Mouse (Mus musculus): ENCODE measurements around the gene Mettl8. TPM values are rescaled to one million over a fixed set of nuclear protein-coding genes. Genes with fewer than 3 reads are reported as not detected.
A peak's percentile ranks its signal among the peaks of the same experiment; 100 is the strongest.

Gene Mettl8
- polyA plus RNA-seq, 1 experiment from 2014 or later = 12.5 TPM

DNA sequence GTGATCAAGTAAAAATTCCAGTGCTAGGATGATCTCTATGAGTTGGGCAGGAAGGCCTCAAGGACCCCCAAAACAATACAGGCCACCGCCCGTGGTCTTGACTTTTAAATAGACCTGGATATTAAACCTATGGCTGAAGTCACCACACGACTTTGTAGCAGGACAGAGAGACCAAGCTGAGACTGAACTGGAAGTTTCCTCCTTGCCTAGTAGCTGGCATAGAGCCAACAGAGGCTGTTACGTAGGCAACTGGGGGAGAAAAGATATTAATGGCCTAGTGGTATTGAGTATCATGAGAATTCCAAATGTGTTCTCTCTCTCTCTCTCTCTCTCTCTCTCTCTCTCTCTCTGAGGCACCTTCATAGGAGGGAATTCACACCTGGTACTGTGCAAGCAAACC, 51.0 kb downstream of the Mettl8 start:
- no peak overlapping the region for H3K4me3 ChIP-seq
- no peaks in the 10 kb centered on the region for H3K9me3 ChIP-seq
- WGBS = 72% methylated on average over 4 of the region's 4 CpGs
- H3K4me2 ChIP-seq = no peak overlapping the region
- H3K36me3 ChIP-seq = no peaks in the 10 kb centered on the region
- no peak overlapping the region for H3K27ac ChIP-seq (replicated peaks)
- no peak overlapping the region for H3K9ac ChIP-seq
- no peaks in the 10 kb centered on the region for H3K27me3 ChIP-seq
- no peak for ATAC-seq (ENCODE audit: low FRiP score, low read depth)
- H3K4me1 ChIP-seq (replicated peaks) = no peaks in the 10 kb centered on the region

DNA sequence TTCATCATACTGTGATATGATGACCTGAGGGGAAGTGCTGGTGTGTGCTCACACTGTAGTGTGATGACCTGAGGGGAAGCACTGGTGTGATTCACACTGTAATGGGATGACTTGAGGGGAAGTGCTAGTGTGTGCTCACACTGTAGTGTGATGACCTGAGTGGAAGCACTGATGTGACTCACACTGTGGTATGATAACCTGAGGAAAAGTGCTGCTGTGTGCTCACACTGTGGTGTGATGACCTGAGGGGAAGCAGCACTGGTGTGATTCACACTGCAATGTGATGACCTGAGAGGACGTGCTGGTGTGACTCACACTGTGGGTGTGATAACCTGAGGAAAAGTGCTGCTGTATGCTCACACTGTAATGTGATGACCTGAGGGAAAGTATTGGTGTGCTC, 52.9 kb downstream of the Mettl8 start:
- no peak overlapping the region for H3K9ac ChIP-seq
- no peaks in the 10 kb centered on the region for H3K9me3 ChIP-seq
- 84% methylated on average over 1 of the region's 1 CpGs for WGBS
- no peaks in the 10 kb centered on the region for H3K36me3 ChIP-seq
- H3K27me3 ChIP-seq = no peaks in the 10 kb centered on the region
- no peak overlapping the region for H3K4me2 ChIP-seq
- ATAC-seq (ENCODE audit: low FRiP score, low read depth) = no peak
- H3K4me3 ChIP-seq = no peak overlapping the region
- no peaks in the 10 kb centered on the region for H3K4me1 ChIP-seq (replicated peaks)
- no peak overlapping the region for H3K27ac ChIP-seq (replicated peaks)

DNA sequence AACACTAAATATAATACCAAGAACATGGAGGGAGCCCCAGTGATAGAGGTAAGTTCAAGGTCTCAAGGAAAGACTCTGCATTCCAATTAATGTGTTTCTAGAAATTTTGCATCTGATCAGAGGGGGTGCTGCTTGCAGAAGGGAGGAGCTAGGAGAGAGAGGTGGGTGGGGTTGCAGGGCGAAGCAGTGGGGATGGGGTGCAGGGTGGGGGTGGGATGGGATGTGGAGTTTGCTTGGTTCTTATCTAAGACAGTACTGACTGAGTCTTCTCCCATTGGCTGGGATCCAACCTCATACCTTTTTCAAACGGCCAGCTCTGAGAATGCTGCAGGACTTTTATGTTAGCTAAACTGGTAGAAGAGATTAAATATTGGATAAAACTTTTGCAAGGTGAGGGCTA, 56.6 kb downstream of the Mettl8 start:
- WGBS = 79% methylated on average over 2 of the region's 2 CpGs
- Histone ChIP-seq H3K9ac (no peak overlapping the region), H3K27ac (replicated peaks) (no peak overlapping the region), H3K4me2 (no peak overlapping the region), H3K27me3 (no peaks in the 10 kb centered on the region), H3K9me3 (no peaks in the 10 kb centered on the region), H3K36me3 (no peaks in the 10 kb centered on the region), H3K4me1 (replicated peaks) (no peaks in the 10 kb centered on the region), H3K4me3 (no peak overlapping the region)
- no peak for ATAC-seq (ENCODE audit: low FRiP score, low read depth)

DNA sequence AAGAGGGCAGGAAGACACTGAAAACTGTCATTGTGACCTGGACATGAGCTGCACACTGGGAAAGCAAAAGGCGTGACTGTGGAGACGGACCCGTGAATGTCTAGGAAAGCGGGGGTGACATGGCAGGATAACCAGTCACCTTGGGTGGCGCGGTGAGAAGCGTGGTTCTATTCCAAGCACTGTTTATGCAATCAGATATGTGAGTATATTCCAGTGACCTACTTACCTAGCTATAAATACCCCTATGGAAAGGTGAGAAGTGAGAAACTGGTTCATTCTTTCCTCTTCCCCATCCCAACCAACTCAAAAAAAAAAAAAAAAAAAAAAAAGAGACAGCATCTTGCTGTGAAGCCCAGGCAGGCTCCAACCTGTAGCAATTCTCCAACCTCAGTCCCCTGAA, 58.9 kb downstream of the Mettl8 start:
- Histone ChIP-seq H3K4me2 (no peak overlapping the region), H3K27ac (replicated peaks) (no peak overlapping the region), H3K4me3 (no peak overlapping the region), H3K27me3 (no peaks in the 10 kb centered on the region), H3K9ac (no peak overlapping the region), H3K36me3 (no peaks in the 10 kb centered on the region), H3K4me1 (replicated peaks) (no peaks in the 10 kb centered on the region), H3K9me3 (no peaks in the 10 kb centered on the region)
- no peak for ATAC-seq (ENCODE audit: low FRiP score, low read depth)
- WGBS = 97% methylated on average over 7 of the region's 7 CpGs

DNA sequence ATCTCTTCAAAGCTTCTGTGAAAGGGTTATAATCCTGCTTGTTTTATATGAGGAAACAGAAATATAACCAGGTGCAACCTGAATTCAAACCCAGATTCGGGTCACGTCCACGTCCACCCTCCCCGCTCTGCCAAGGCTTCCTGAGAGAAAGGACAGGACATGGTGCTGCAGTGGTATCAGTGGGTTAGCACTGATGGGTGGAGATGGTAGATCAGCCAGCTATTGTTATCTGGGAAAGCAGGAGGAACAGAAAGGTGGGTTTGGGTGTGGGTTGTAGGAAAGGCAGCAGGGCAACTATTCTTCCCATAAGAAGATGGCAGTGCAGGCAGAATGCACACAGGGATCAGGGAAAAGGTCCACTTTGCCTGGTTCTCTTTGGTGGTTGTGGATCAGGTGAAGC, 59.5 kb downstream of the Mettl8 start:
- Histone ChIP-seq H3K9me3 (no peaks in the 10 kb centered on the region), H3K27ac (replicated peaks) (no peak overlapping the region), H3K9ac (no peak overlapping the region), H3K4me1 (replicated peaks) (no peaks in the 10 kb centered on the region), H3K4me3 (no peak overlapping the region), H3K4me2 (no peak overlapping the region), H3K27me3 (no peaks in the 10 kb centered on the region), H3K36me3 (no peaks in the 10 kb centered on the region)
- WGBS = over 99% methylated on average over 4 of the region's 4 CpGs
- ATAC-seq (ENCODE audit: low FRiP score, low read depth) = no peak

DNA sequence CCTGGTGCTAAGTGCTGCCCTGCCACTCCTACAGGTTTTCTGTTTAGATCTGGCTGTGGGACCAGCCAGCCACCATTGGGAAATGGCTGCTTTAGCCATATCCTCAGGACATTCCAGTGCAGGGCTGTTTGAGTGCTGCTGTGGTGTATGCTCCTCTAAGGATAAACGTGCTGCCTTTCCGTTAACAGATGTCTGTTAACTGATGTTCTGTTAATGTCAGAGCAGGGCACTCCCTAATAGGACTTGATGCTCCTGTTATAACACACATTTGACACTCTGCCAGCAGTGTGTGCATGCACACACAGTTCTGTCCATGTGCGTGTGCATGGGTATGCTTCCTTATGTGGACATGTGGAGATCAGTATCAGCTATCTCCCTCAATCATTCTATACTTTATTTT, 61.6 kb downstream of the Mettl8 start:
- no peaks in the 10 kb centered on the region for H3K36me3 ChIP-seq
- no peaks in the 10 kb centered on the region for H3K9me3 ChIP-seq
- no peak for ATAC-seq (ENCODE audit: low FRiP score, low read depth)
- H3K9ac ChIP-seq = no peak overlapping the region
- no peak overlapping the region for H3K27ac ChIP-seq (replicated peaks)
- 78% methylated on average over 3 of the region's 3 CpGs for WGBS
- H3K4me2 ChIP-seq = no peak overlapping the region
- H3K4me3 ChIP-seq = no peak overlapping the region
- no peaks in the 10 kb centered on the region for H3K27me3 ChIP-seq
- H3K4me1 ChIP-seq (replicated peaks) = peaks cover 10% of the 10 kb centered on the region

DNA sequence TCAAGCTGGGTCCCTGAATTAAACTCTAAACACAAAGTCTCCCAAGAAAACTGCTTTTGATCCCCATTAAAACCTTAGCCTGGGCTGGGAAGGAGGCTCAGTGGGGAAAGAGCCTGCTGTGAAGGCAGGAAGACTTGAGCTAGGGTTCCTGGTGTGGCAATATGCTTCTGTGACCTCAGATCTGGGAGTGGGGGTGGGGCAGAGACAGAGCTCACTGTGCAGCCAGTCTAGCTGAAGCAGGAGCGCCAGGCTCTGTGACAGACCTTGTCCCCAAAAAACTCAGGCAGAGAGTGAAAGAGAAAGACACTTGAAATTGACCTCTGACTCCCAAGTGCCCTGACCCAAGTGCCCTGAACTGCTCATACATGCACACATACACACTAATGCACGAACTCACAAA, 62.7 kb downstream of the Mettl8 start:
- Histone ChIP-seq H3K27me3 (no peaks in the 10 kb centered on the region), H3K4me2 (no peak overlapping the region), H3K36me3 (no peaks in the 10 kb centered on the region), H3K9me3 (no peaks in the 10 kb centered on the region), H3K9ac (no peak overlapping the region), H3K4me3 (no peak overlapping the region), H3K4me1 (replicated peaks) (peaks cover 10% of the 10 kb centered on the region), H3K27ac (replicated peaks) (no peak overlapping the region)
- WGBS = 79% methylated on average over 2 of the region's 2 CpGs
- no peak for ATAC-seq (ENCODE audit: low FRiP score, low read depth)

DNA sequence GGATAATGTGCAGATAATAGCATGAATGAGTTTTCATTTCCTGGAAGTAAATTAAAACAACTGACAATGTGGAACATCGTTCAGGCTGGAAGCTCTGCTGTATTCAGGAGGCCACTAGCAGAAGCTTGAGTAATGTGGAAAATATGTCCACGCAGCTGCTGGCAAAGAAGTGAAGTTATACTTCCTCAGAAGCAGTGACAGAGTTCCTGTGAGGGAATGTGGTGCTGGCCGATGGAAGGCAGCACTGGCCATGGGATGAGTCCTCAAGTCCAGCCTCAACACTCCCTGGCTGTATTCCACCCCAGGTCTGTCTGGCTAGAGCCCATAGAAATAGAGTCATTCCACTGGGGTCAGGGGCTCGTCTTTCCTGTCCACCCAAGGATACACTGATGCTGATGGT, 65.2 kb downstream of the Mettl8 start:
- no peaks in the 10 kb centered on the region for H3K36me3 ChIP-seq
- H3K4me1 ChIP-seq (replicated peaks) = peaks cover 10% of the 10 kb centered on the region
- 76% methylated on average over 4 of the region's 4 CpGs for whole genome bisulfite sequencing
- no peak overlapping the region for H3K27ac ChIP-seq (replicated peaks)
- no peaks in the 10 kb centered on the region for H3K27me3 ChIP-seq
- H3K9me3 ChIP-seq = no peaks in the 10 kb centered on the region
- H3K4me3 ChIP-seq = no peak overlapping the region
- ATAC-seq (ENCODE audit: low FRiP score, low read depth) = no peak
- no peak overlapping the region for H3K4me2 ChIP-seq
- H3K9ac ChIP-seq = no peak overlapping the region

DNA sequence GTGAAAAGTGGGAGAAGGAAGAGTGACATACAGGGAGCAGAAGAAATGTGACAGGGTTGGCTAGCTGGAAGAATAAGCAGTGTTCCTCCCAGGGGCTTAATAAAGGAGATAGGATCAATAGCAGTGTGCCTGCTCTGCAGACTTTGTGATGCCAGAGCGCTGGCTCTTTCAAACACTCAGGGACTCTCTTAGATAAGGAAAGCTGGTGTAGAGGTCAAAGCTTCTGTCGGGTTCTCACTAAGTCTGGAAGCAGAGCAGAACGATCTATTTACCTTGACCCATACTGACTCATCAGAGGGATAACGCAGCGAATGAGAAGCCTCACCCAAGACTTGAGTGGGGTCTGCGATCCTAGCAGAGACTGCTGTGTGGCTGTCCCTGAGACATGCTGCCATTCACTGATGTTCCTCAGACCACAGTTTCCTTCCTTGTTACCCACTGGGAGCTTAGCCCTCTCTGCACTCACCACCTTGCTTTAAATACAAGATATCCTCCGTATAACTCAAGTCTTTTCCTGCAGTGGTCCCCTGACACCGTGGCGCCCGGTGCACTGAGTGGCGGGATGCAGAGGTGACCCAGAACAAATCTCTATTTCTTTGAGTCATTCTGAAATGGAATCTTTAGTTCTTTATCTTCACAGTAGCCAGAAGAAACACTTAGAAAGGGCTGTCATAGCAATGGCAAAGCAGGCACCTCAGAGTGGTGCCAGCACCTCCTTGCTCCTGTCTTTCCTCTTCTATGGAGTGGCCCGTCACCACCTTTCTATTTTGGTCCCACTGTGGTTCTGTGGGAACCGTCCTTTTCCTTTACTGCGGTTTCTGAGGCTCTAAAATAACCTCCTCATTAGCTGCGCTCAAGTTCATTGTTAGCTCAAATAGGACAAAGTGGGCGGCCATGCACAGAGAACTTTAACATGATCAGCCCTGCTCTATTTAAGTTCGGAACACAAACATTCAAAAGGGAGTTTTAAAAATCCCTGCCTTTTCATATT, 65.9 kb downstream of the Mettl8 start:
- H3K4me2 ChIP-seq = no peak overlapping the region
- H3K4me3 ChIP-seq = no peak overlapping the region
- WGBS = 67% methylated on average over 17 of the region's 17 CpGs
- H3K27ac ChIP-seq (replicated peaks) = no peak overlapping the region
- 0 out of 2 replicates have a peak overlapping the region, but pooled peaks have one; percentile 7 for H3K9ac ChIP-seq
- H3K27me3 ChIP-seq = no peaks in the 10 kb centered on the region
- H3K4me1 ChIP-seq (replicated peaks) = peaks cover 10% of the 10 kb centered on the region
- no peak for ATAC-seq (ENCODE audit: low FRiP score, low read depth)
- no peaks in the 10 kb centered on the region for H3K9me3 ChIP-seq
- no peaks in the 10 kb centered on the region for H3K36me3 ChIP-seq

DNA sequence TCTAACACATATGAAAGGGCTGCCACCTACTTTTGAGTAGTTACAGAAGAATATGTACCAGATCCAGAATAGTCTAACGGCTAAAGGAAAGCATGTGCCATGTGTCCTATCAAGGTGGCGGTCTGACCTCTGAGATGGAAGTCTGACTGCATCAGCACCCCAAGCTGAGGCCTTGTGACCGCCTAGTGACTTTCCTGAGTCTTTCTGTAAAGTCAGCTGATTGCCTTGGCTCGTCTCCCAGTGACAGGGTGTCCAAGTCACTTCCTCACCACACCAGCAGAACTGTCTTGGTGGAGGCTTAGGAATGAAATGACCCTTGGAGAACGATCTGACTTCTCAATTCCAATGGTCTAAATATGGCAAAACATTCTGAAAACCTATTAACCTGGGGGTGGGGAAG, 77.1 kb downstream of the Mettl8 start:
- H3K27ac ChIP-seq (replicated peaks) = no peak overlapping the region

DNA sequence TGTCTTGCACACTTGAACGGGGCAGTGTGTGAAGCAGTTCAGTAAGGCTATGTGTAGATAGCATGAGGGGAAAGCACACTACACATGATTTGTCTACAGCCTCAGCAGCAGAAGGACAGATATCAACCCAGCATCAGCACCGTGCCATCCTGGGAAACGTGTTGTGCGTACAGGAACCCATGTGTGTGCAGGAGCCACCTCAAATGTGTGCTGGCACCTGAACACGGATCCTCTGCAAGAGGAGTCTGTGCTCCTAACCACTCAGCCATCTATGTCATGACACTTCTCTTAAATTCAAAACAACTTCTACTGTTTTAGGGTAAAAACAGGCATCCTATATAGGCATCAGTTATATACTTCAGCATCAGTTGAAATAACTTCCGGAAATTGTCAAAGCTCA, 80.6 kb downstream of the Mettl8 start:
- 96% methylated on average over 6 of the region's 6 CpGs for WGBS
- no peaks in the 10 kb centered on the region for H3K9me3 ChIP-seq
- peaks cover 6% of the 10 kb centered on the region; the same call in 1 of the 2 replicates for H3K4me1 ChIP-seq (replicated peaks)
- no peak overlapping the region for H3K9ac ChIP-seq
- no peak overlapping the region for H3K4me2 ChIP-seq
- no peak for ATAC-seq (ENCODE audit: low FRiP score, low read depth)
- H3K4me3 ChIP-seq = no peak overlapping the region
- H3K27me3 ChIP-seq = no peaks in the 10 kb centered on the region
- no peak overlapping the region for H3K27ac ChIP-seq (replicated peaks)
- no peaks in the 10 kb centered on the region for H3K36me3 ChIP-seq

More for the DNA sequence above, 77.1 kb downstream of the Mettl8 start:
- Histone ChIP-seq H3K4me1 (replicated peaks) (no peaks in the 10 kb centered on the region), H3K4me3 (no peak overlapping the region), H3K9me3 (no peaks in the 10 kb centered on the region), H3K27me3 (no peaks in the 10 kb centered on the region), H3K9ac (no peak overlapping the region), H3K36me3 (no peaks in the 10 kb centered on the region), H3K4me2 (no peak overlapping the region)
- WGBS = 93% methylated on average over 5 of the region's 5 CpGs
- ATAC-seq (ENCODE audit: low FRiP score, low read depth) = no peak

DNA sequence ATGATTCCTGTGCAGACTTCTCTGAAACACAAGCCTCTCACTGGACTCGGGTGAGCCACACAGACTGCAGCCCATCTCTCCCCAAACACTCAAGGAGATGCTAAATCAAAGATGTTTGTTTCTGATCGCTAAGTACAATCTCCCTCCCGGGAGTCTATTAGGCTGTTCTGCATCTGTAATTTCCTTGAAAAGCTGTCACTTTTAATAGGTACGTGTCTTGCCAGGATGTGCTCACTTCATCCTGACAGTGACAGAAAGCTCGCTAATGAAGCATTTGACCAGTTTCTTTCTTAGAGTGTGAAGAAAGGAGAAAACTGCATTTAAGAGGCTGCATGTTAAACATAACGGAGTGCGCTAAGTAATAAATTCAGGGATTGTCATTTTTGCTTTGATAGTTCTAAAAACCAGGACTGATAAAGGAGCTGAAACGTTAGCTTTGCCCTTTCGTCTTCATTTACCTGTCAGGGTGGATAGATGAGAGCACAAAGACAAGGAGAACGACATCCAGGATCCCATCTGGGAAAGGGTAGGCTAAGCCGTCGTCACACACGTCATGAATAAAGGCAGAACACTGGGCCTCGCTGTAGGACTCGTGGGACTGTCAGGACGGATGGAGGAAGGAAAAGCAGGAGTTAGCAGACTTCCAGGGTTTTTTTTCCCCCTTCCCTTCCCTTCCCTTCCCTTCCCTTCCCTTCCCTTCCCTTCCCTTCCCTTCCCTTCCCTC, 82.4 kb downstream of the Mettl8 start:
- no peaks in the 10 kb centered on the region for H3K27me3 ChIP-seq
- WGBS = 54% methylated on average over 16 of the region's 16 CpGs
- H3K36me3 ChIP-seq = no peaks in the 10 kb centered on the region
- H3K9me3 ChIP-seq = no peaks in the 10 kb centered on the region
- no peak overlapping the region for H3K4me3 ChIP-seq
- no peak overlapping the region for H3K27ac ChIP-seq (replicated peaks)
- no peak; the same call in 1 of the 2 replicates for ATAC-seq (ENCODE audit: low FRiP score, low read depth)
- peaks cover 6% of the 10 kb centered on the region; the same call in 1 of the 2 replicates for H3K4me1 ChIP-seq (replicated peaks)
- peak overlapping the region; percentile 23 for H3K4me2 ChIP-seq
- 0 out of 2 replicates have a peak overlapping the region, but pooled peaks have one; percentile 4 for H3K9ac ChIP-seq

Data from hindbrain, embryonic 15.5 days (tissue).